Comparison of ENCODE assay signal across 26 mouse cellular contexts in genomic region chr6:140649812-140650211, GRCm38 (mm10). TPM values are rescaled to one million over a fixed set of nuclear protein-coding genes. Genes with fewer than 3 reads are reported as not detected.
DNase-seq lines count a peak whose midpoint lies in the region; ATAC-seq lines count a peak whose summit lies in the region.
"Had no signal": no experiment of that assay in that cellular context is flagged by ENCODE, and none has a peak within 500 bp of the region (broad histone marks: within the 10 kb centered on the region; RNA-seq: fewer than 3 reads in every experiment).

No protein-coding gene starts in this region.

- H3K27me3 ChIP-seq in kidney, embryonic 15.5 days = no peaks in the 10 kb centered on the region
- no peaks in the 10 kb centered on the region for H3K27me3 ChIP-seq in intestine, embryonic 15.5 days (replicated peaks)
- no peaks in the 10 kb centered on the region for H3K27me3 ChIP-seq in intestine, embryonic 16.5 days (replicated peaks; ENCODE audit: control insufficient read depth, insufficient read depth, low read length)
- H3K27me3 ChIP-seq: embryonic facial prominence, embryonic 12.5 days; embryonic facial prominence, embryonic 15.5 days; heart, embryonic 12.5 days; heart, embryonic 15.5 days had no signal

- DNase-seq in kidney, adult 9 months = peak; percentile 57
- DNase-seq in kidney, postnatal 25 days = peak; percentile 38 to 59
- no peak for DNase-seq in kidney, postnatal 4 days
- DNase-seq in left cerebral cortex, postnatal 10 days (ENCODE audit: extremely low spot score in 1 of 2, low spot score in 2 of 2) = no peak
- DNase-seq in ovary, postnatal 10 days (ENCODE audit: low spot score) = no peak
- DNase-seq: adrenal gland, adult 2 months; adrenal gland, postnatal 14 days; cerebellum, adult 11 months; cerebellum, adult 2 months; cerebellum, adult 9-11 months; cerebellum, postnatal 25 days; forebrain, postnatal 0 days; gastrocnemius, postnatal 25 days; heart, adult 18-20 months; heart, postnatal 10 days; heart, postnatal 36 days had no signal

- H3K4me1 ChIP-seq in kidney, embryonic 15.5 days = no peaks in the 10 kb centered on the region
- H3K4me1 ChIP-seq in intestine, embryonic 15.5 days (replicated peaks) = no peaks in the 10 kb centered on the region
- no peaks in the 10 kb centered on the region for H3K4me1 ChIP-seq in intestine, embryonic 16.5 days (ENCODE audit: control insufficient read depth, insufficient read depth, low read length)
- H3K4me1 ChIP-seq: embryonic facial prominence, embryonic 12.5 days; embryonic facial prominence, embryonic 15.5 days; heart, embryonic 12.5 days; heart, embryonic 15.5 days; hindbrain, embryonic 10.5 days had no signal

- H3K27ac ChIP-seq in kidney, embryonic 15.5 days = no peak overlapping the region
- no peak overlapping the region for H3K27ac ChIP-seq in intestine, embryonic 15.5 days
- no peak overlapping the region for H3K27ac ChIP-seq in intestine, embryonic 16.5 days (ENCODE audit: low read length)
- H3K27ac ChIP-seq: embryonic facial prominence, embryonic 12.5 days; embryonic facial prominence, embryonic 15.5 days; heart, embryonic 15.5 days; hindbrain, embryonic 10.5 days had no signal

- WGBS in kidney, embryonic 15.5 days = 22% methylated on average over 1 of the region's 1 CpGs
- 36% methylated on average over 1 of the region's 1 CpGs for WGBS in intestine, embryonic 15.5 days
- WGBS in intestine, embryonic 16.5 days = 26% methylated on average over 1 of the region's 1 CpGs

- H3K9ac ChIP-seq in kidney, embryonic 15.5 days = no peak overlapping the region
- no peak overlapping the region for H3K9ac ChIP-seq in intestine, embryonic 15.5 days
- H3K9ac ChIP-seq in intestine, embryonic 16.5 days (ENCODE audit: low read depth, low read length) = no peak overlapping the region
- H3K9ac ChIP-seq: embryonic facial prominence, embryonic 12.5 days; embryonic facial prominence, embryonic 15.5 days; forebrain, postnatal 0 days; heart, embryonic 12.5 days; heart, embryonic 15.5 days had no signal

- intact Hi-C loops in left cerebral cortex, postnatal 10 days (cut with DNase I) = no loop called here

- no peak overlapping the region for H3K4me2 ChIP-seq in kidney, embryonic 15.5 days
- H3K4me2 ChIP-seq in intestine, embryonic 15.5 days (replicated peaks) = no peak overlapping the region
- no peak overlapping the region for H3K4me2 ChIP-seq in intestine, embryonic 16.5 days (ENCODE audit: low read depth, low read length)
- H3K4me2 ChIP-seq: embryonic facial prominence, embryonic 12.5 days; embryonic facial prominence, embryonic 15.5 days; heart, embryonic 12.5 days; heart, embryonic 15.5 days had no signal

- peaks cover 81% of the 10 kb centered on the region for H3K36me3 ChIP-seq in kidney, embryonic 15.5 days
- H3K36me3 ChIP-seq in intestine, embryonic 15.5 days = peaks cover 7% of the 10 kb centered on the region; the same call in 1 of the 2 replicates
- H3K36me3 ChIP-seq in intestine, embryonic 16.5 days (ENCODE audit: control insufficient read depth, insufficient read depth, low read length) = 0 out of 2 replicates have a peak, but pooled peaks cover 7% of the 10 kb centered on the region

- H3K9me3 ChIP-seq in kidney, embryonic 15.5 days (replicated peaks) = no peaks in the 10 kb centered on the region
- H3K9me3 ChIP-seq in intestine, embryonic 15.5 days = no peaks in the 10 kb centered on the region
- H3K9me3 ChIP-seq in intestine, embryonic 16.5 days (ENCODE audit: control insufficient read depth, low read length) = no peaks in the 10 kb centered on the region
- H3K9me3 ChIP-seq: embryonic facial prominence, embryonic 12.5 days; embryonic facial prominence, embryonic 15.5 days; heart, embryonic 12.5 days; heart, embryonic 15.5 days; hindbrain, embryonic 10.5 days had no signal

- H3K4me3 ChIP-seq in kidney, embryonic 15.5 days (replicated peaks) = no peak overlapping the region
- H3K4me3 ChIP-seq in intestine, embryonic 15.5 days (replicated peaks) = no peak overlapping the region
- no peak overlapping the region for H3K4me3 ChIP-seq in intestine, embryonic 16.5 days (ENCODE audit: low read length)
- H3K4me3 ChIP-seq: embryonic facial prominence, embryonic 12.5 days; embryonic facial prominence, embryonic 15.5 days; heart, embryonic 12.5 days; heart, embryonic 15.5 days; hindbrain, embryonic 10.5 days had no signal

- ATAC-seq in kidney, embryonic 15.5 days (replicated peaks; ENCODE audit: low FRiP score) = no peak
- peak; percentile 64 for ATAC-seq in intestine, embryonic 15.5 days
- peak; percentile 85 for ATAC-seq in intestine, embryonic 16.5 days
- ATAC-seq: CD4-positive, CD25-positive, alpha-beta regulatory T cell, adult 4 months; forebrain, embryonic 14.5 days; forebrain, postnatal 0 days had no signal

RNA-seq across cellular contexts. Expression of gene Aebp2, which starts 27.3 kb away (rescaled TPM):
- polyA plus RNA-seq in kidney, embryonic 15.5 days (2015; fragmentation: Nextera tagmentation; extraction: Ambion mirVana) = 11.4 and 11.7 TPM in 2 replicates
- 9.5 and 9.7 TPM in 2 replicates for polyA plus RNA-seq in intestine, embryonic 15.5 days (2015; fragmentation: Nextera tagmentation; extraction: Ambion mirVana)
- 6.4 and 7.3 TPM in 2 replicates for polyA plus RNA-seq in intestine, embryonic 16.5 days (2015; fragmentation: Nextera tagmentation; extraction: Ambion mirVana)
- total RNA-seq in left cerebral cortex, postnatal 10 days (2021) = 10 to 100 TPM; 42.8 to 45.6 TPM

Comparison
In these comparisons a context has a peak if more than half of its experiments do, and no peak if none do; other contexts are left out.
1. DNase-seq: peak in kidney, adult 9 months (single experiment) and kidney, postnatal 25 days (2 of 2); none in kidney, postnatal 4 days (0 of 2), left cerebral cortex, postnatal 10 days (0 of 2) and ovary, postnatal 10 days (single experiment).